Comparison of ENCODE assay signal across 24 mouse cellular contexts in genomic region chr9:6528836-6529235, GRCm38 (mm10).
"Had no signal": no experiment of that assay in that cellular context is flagged by ENCODE, and none has a peak within 500 bp of the region (broad histone marks: within the 10 kb centered on the region; RNA-seq: fewer than 3 reads in every experiment).

No protein-coding gene starts in this region.

- DNase-seq: cerebellum, adult 9-10 months; cerebellum, adult 9-11 months; cerebellum, postnatal 10 days; cerebellum, postnatal 14 days; cerebellum, postnatal 25 days; cerebellum, postnatal 36 days; embryo, embryonic 11 days; forebrain, postnatal 0 days; gastrocnemius, adult 2 months; gastrocnemius, postnatal 10 days; gastrocnemius, postnatal 14 days; gastrocnemius, postnatal 25 days; gastrocnemius, postnatal 36 days; heart, adult 11 months; heart, adult 18-20 months; heart, adult 2 months had no signal

- H3K27me3 ChIP-seq: embryonic facial prominence, embryonic 12.5 days; embryonic facial prominence, embryonic 13.5 days; embryonic facial prominence, embryonic 15.5 days; forebrain, embryonic 12.5 days; forebrain, embryonic 13.5 days; forebrain, embryonic 15.5 days had no signal

- ATAC-seq: forebrain, embryonic 13.5 days; forebrain, embryonic 14.5 days; forebrain, embryonic 15.5 days; forebrain, embryonic 16.5 days; forebrain, postnatal 0 days had no signal
